Mouse (Mus musculus): ENCODE measurements around the gene Hoxa9. TPM values are rescaled to one million over a fixed set of nuclear protein-coding genes. Genes with fewer than 3 reads are reported as not detected.

The Hoxa9 gene
- polyA plus RNA-seq, 1 experiment from 2014 or later = 1.3 TPM

MicroRNAs encoded within 50 kb of the gene (microRNA counts, 519-probe panel; counts per million panel counts)
- 51.3 counts per million for microRNA mmu-miR-196b

Small RNAs within 50 kb of the gene (microRNA-seq; reads per million reads assigned to microRNA genes)
- 36.1 reads per million, percentile 37 among the genes with 10 or more reads in this experiment for gene Mir196b

Other genes starting within 250 kb of the Hoxa9 start
- gene Skap2, start 218.5 kb downstream of the Hoxa9 start, polyA plus RNA-seq (2015; fragmentation: Nextera tagmentation; extraction: Ambion mirVana) = 28.6 and 35.6 TPM in 2 replicates
- 1.5 and 2.0 TPM in 2 replicates for gene Hoxa1, start 72.8 kb downstream of the Hoxa9 start, polyA plus RNA-seq (2015; fragmentation: Nextera tagmentation; extraction: Ambion mirVana)
- 39.1 and 40.2 TPM in 2 replicates for gene Hoxa2, start 66.3 kb downstream of the Hoxa9 start, polyA plus RNA-seq (2015; fragmentation: Nextera tagmentation; extraction: Ambion mirVana)
- 7.6 and 8.3 TPM in 2 replicates for gene 5730596B20Rik, start 53.6 kb downstream of the Hoxa9 start, polyA plus RNA-seq (2015; fragmentation: Nextera tagmentation; extraction: Ambion mirVana)
- gene Hoxa4, start 39.3 kb downstream of the Hoxa9 start, polyA plus RNA-seq (2015; fragmentation: Nextera tagmentation; extraction: Ambion mirVana) = 14.5 and 14.8 TPM in 2 replicates
- 116 and 150 TPM in 2 replicates for gene Hoxa5, start 26.5 kb downstream of the Hoxa9 start, polyA plus RNA-seq (2015; fragmentation: Nextera tagmentation; extraction: Ambion mirVana)
- gene Hoxa6, start 22.4 kb downstream of the Hoxa9 start, polyA plus RNA-seq (2015; fragmentation: Nextera tagmentation; extraction: Ambion mirVana) = 16.3 and 28.0 TPM in 2 replicates
- gene Hoxa3, start 17.8 kb downstream of the Hoxa9 start, polyA plus RNA-seq (2015; fragmentation: Nextera tagmentation; extraction: Ambion mirVana) = 21.8 and 23.8 TPM in 2 replicates
- not detected in 2 replicates for gene Gm28308, start 17.8 kb downstream of the Hoxa9 start, polyA plus RNA-seq (2015; fragmentation: Nextera tagmentation; extraction: Ambion mirVana)
- 7.4 and 14.9 TPM in 2 replicates for gene Hoxa7, start 9.2 kb downstream of the Hoxa9 start, polyA plus RNA-seq (2015; fragmentation: Nextera tagmentation; extraction: Ambion mirVana)
- gene Hoxa10, start 9.8 kb upstream of the Hoxa9 start, polyA plus RNA-seq (2015; fragmentation: Nextera tagmentation; extraction: Ambion mirVana) = 0.22 TPM in 1 of 2 replicates, not detected in the other
- not detected in 2 replicates for gene Hoxa11, start 14.7 kb upstream of the Hoxa9 start, polyA plus RNA-seq (2015; fragmentation: Nextera tagmentation; extraction: Ambion mirVana)
- gene Hoxa13, start 29.8 kb upstream of the Hoxa9 start, polyA plus RNA-seq (2015; fragmentation: Nextera tagmentation; extraction: Ambion mirVana) = not detected in 2 replicates
- 3.5 and 3.7 TPM in 2 replicates for gene Evx1, start 82.4 kb upstream of the Hoxa9 start, polyA plus RNA-seq (2015; fragmentation: Nextera tagmentation; extraction: Ambion mirVana)

Data from hindbrain, embryonic 13.5 days (tissue).